Mouse (Mus musculus): ENCODE data around the gene Kmt2e. TPM values are rescaled to one million over a fixed set of nuclear protein-coding genes. Genes with fewer than 3 reads are reported as not detected.
A peak's percentile ranks its signal among the peaks of the same experiment; 100 is the strongest.

Gene Kmt2e
- total and polyA plus RNA-seq, 3 experiments = 16.2 to 75.6 (median 29.3) TPM

GRCm38 (mm10) chr5:23483811-23484210 lies 49.6 kb downstream of the Kmt2e start:
- TF ChIP-seq RCOR1 (IDR thresholded peaks at IDR 0.05; ENCODE audit: low read depth, low read length) (no peak), POLR2A (IDR thresholded peaks at IDR 0.05; ENCODE audit: control insufficient read depth in 1 of 2, insufficient read depth in 1 of 2, low read depth in 1 of 2, low read length in 2 of 2, poor library complexity in 1 of 2) (no peak), MYC (IDR thresholded peaks at IDR 0.05; ENCODE audit: low read depth, low read length) (no peak), ETS1 (IDR thresholded peaks at IDR 0.05; ENCODE audit: low read depth, low read length) (no peak), GABPA (IDR thresholded peaks at IDR 0.05; ENCODE audit: low read depth, low read length) (no peak)
- H3K36me3 ChIP-seq (ENCODE audit: control insufficient read depth in 1 of 2, insufficient read depth in 2 of 2, low read length in 2 of 2) = peaks cover 2 to 85% of the 10 kb centered on the region in 2 experiments; a peak in 2 of 4 replicates
- H3K27me3 ChIP-seq (ENCODE audit: control insufficient read depth in 1 of 2, insufficient read depth in 2 of 2, low read length in 2 of 2) = no peaks in the 10 kb centered on the region
- no peaks in the 10 kb centered on the region for H3K9me3 ChIP-seq (replicated peaks; ENCODE audit: insufficient read depth, low read length)
- H3K4me1 ChIP-seq (ENCODE audit: control insufficient read depth in 1 of 2, insufficient read depth in 2 of 2, low read length in 2 of 2) = no peaks in the 10 kb centered on the region
- peak; percentile 48 for DNase-seq (ENCODE audit: low read depth, low spot score)
- H3K79me2 ChIP-seq (ENCODE audit: control insufficient read depth, insufficient read depth, low read length, poor library complexity) = no peaks in the 10 kb centered on the region
- no peak overlapping the region for H3K9ac ChIP-seq (ENCODE audit: control insufficient read depth, low read depth, low read length, poor library complexity, severe bottlenecking)
- H3K27ac ChIP-seq (ENCODE audit: control insufficient read depth, low read depth, low read length) = no peak overlapping the region
- no peak overlapping the region for H3K4me3 ChIP-seq (ENCODE audit: control insufficient read depth in 1 of 2, insufficient read depth in 1 of 2, low read depth in 2 of 2, low read length in 2 of 2)

- Histone ChIP-seq H3K36me3 (ENCODE audit: control insufficient read depth in 1 of 2, insufficient read depth in 2 of 2, low read length in 2 of 2) (peaks cover 0 to 76% of the 10 kb centered on the region in 2 experiments; a peak in 2 of 4 replicates), H3K4me3 (ENCODE audit: control insufficient read depth in 1 of 2, insufficient read depth in 1 of 2, low read depth in 2 of 2, low read length in 2 of 2) (no peak overlapping the region), H3K9me3 (replicated peaks; ENCODE audit: insufficient read depth, low read length) (no peaks in the 10 kb centered on the region), H3K4me1 (ENCODE audit: control insufficient read depth in 1 of 2, insufficient read depth in 2 of 2, low read length in 2 of 2) (no peaks in the 10 kb centered on the region), H3K27me3 (ENCODE audit: control insufficient read depth in 1 of 2, insufficient read depth in 2 of 2, low read length in 2 of 2) (no peaks in the 10 kb centered on the region), H3K79me2 (ENCODE audit: control insufficient read depth, insufficient read depth, low read length, poor library complexity) (no peaks in the 10 kb centered on the region), H3K27ac (ENCODE audit: control insufficient read depth, low read depth, low read length) (no peak overlapping the region), H3K9ac (ENCODE audit: control insufficient read depth, low read depth, low read length, poor library complexity, severe bottlenecking) (no peak overlapping the region)
- DNase-seq (ENCODE audit: low read depth, low spot score) = no peak
- TF ChIP-seq UBTF (IDR thresholded peaks at IDR 0.05; ENCODE audit: borderline replicate concordance, insufficient read depth, low read depth, low read length) (no peak), ELF1 (IDR thresholded peaks at IDR 0.05; ENCODE audit: low read depth, low read length) (no peak), MAX (IDR thresholded peaks at IDR 0.05; ENCODE audit: low read length) (no peak), CHD1 (IDR thresholded peaks at IDR 0.05; ENCODE audit: low read depth, low read length) (no peak), CHD2 (IDR thresholded peaks at IDR 0.05; ENCODE audit: low read length) (no peak), MAZ (IDR thresholded peaks at IDR 0.05; ENCODE audit: low read depth, low read length) (no peak), MXI1 (IDR thresholded peaks at IDR 0.05; ENCODE audit: low read depth, low read length) (no peak), RAD21 (IDR thresholded peaks at IDR 0.05; ENCODE audit: low read depth, low read length) (no peak), MYC (IDR thresholded peaks at IDR 0.05; ENCODE audit: low read depth, low read length) (no peak), POLR2AphosphoS5 (IDR thresholded peaks at IDR 0.05; ENCODE audit: borderline replicate concordance, low read depth, low read length) (no peak), ZMIZ1 (IDR thresholded peaks at IDR 0.05; ENCODE audit: low read depth, low read length) (no peak), EP300 (IDR thresholded peaks at IDR 0.05; ENCODE audit: low read depth in 1 of 2, low read length in 2 of 2) (no peak), POLR2A (IDR thresholded peaks at IDR 0.05; ENCODE audit: control insufficient read depth in 1 of 2, insufficient read depth in 1 of 2, low read depth in 1 of 2, low read length in 2 of 2, poor library complexity in 1 of 2) (no peak), ZNF384 (IDR thresholded peaks at IDR 0.05; ENCODE audit: low read depth, low read length) (no peak), TCF12 (IDR thresholded peaks at IDR 0.05; ENCODE audit: low read depth, low read length) (no peak), ZKSCAN1 (IDR thresholded peaks at IDR 0.05; ENCODE audit: low read depth, low read length) (no peak), USF2 (IDR thresholded peaks at IDR 0.05; ENCODE audit: borderline replicate concordance in 1 of 2, insufficient read depth in 1 of 2, low read depth in 1 of 2, low read length in 2 of 2) (no peak), TBP (IDR thresholded peaks at IDR 0.05; ENCODE audit: low read depth, low read length) (no peak), POLR2AphosphoS2 (IDR thresholded peaks at IDR 0.05; ENCODE audit: low read length) (no peak), MEF2A (IDR thresholded peaks at IDR 0.05; ENCODE audit: extremely low read depth, insufficient replicate concordance, low read depth, low read length, poor library complexity, severe bottlenecking) (no peak)
Observed at GRCm38 (mm10) chr5:23489231-23489630, 55.0 kb downstream of the Kmt2e start.
